Mouse (Mus musculus): Measurements from ENCODE around the gene Tor4a. TPM values are rescaled to one million over a fixed set of nuclear protein-coding genes. Genes with fewer than 3 reads are reported as not detected.

Gene Tor4a
- polyA plus RNA-seq, 1 experiment from 2014 or later = 1.6 TPM

DNA sequence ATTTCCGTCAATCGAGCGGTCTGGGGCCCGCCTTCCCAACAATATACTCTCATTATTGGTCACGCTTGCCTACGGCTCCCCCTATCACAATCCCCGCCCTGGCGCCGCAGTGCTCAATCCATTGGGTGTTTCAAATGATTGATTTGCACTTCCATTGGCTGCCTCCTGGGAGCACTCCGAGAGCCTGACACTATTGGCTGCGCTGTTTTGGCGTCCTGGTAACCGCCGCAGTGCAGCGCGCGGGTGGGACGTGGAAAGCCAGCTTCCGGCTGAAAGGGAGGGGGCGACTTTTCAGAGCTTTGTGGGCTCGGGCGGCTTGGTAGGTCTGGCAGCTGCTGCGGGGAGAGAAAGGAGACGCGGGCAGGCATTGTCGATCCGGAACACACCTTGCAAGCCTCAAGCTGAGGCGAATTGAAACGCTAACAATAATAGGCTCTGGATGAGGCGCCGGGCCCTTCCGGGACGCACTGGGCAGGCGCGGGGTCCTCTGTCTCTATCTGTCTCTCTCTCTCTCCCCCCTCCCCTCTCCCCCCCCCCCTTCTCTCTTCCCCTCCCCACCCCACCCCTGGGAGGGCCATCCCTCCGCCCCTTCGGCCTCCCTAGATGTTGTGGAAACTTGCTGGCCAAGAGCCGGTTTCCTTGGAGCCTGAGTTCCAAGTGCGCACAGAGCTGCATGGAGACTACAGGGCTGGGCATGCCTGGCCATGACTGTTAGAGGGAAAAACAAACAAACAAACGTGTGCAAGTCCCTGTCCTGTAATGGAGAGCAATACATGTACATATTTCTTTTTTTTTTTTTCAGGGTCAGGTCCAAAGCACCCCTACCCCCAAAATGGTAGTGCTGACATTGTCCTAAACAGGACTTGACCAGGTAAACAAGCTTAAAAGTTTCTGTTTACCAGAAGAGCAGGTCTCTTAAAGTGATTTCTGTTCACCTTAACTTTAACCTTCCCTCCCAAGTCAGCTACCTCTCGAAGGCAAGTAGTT lies 28.4 kb upstream of the Tor4a start:
- peak; percentile 97 for ATAC-seq (ENCODE audit: low FRiP score, low read depth)
- H3K9ac ChIP-seq (replicated peaks) = peak overlapping the region; percentile 60
- 2% methylated on average over 39 of the region's 41 CpGs for WGBS
- H3K9me3 ChIP-seq = no peaks in the 10 kb centered on the region
- H3K27me3 ChIP-seq = peaks cover 11% of the 10 kb centered on the region
- H3K4me1 ChIP-seq = peaks cover 22% of the 10 kb centered on the region
- H3K4me2 ChIP-seq (replicated peaks) = peak overlapping the region; percentile 52
- peaks cover 12% of the 10 kb centered on the region for H3K36me3 ChIP-seq
- peak overlapping the region; percentile 97 for H3K27ac ChIP-seq (replicated peaks)
- H3K4me3 ChIP-seq = peak overlapping the region; percentile 72

DNA sequence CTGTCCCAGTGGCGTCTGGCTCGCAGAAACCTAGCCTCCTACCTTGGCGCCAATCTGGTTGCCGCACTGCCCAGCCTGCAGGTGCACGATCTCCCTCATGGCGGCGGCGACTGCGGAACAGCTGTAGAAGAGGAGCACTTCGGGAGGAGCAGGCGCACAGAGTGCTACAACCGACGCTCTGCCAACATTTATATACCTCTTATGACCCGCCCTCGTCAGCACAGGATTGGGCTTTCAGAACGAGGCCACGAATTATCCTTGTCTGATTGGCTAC lies 27.7 kb upstream of the Tor4a start, which contains the start of gene Tubb4b:
Gene Tubb4b, minus strand, starts transcription at position 211 of the 274 bp plus-strand sequence.
- H3K36me3 ChIP-seq = peaks cover 12% of the 10 kb centered on the region
- H3K9ac ChIP-seq (replicated peaks) = peak within 1 kb of the TSS; percentile 81
- peaks cover 5% of the 10 kb centered on the region; the same call in 1 of the 2 replicates for H3K27me3 ChIP-seq
- peaks cover 22% of the 10 kb centered on the region for H3K4me1 ChIP-seq
- no peaks in the 10 kb centered on the region for H3K9me3 ChIP-seq
- H3K4me3 ChIP-seq = peak within 1 kb of the TSS; percentile 72
- peak within 1 kb of the TSS; percentile 97 for H3K27ac ChIP-seq (replicated peaks)
- WGBS = under 1% methylated on average over 17 of the region's 17 CpGs
- no peak for ATAC-seq (ENCODE audit: low FRiP score, low read depth)
- peak within 1 kb of the TSS; percentile 96 for H3K4me2 ChIP-seq (replicated peaks)

DNA sequence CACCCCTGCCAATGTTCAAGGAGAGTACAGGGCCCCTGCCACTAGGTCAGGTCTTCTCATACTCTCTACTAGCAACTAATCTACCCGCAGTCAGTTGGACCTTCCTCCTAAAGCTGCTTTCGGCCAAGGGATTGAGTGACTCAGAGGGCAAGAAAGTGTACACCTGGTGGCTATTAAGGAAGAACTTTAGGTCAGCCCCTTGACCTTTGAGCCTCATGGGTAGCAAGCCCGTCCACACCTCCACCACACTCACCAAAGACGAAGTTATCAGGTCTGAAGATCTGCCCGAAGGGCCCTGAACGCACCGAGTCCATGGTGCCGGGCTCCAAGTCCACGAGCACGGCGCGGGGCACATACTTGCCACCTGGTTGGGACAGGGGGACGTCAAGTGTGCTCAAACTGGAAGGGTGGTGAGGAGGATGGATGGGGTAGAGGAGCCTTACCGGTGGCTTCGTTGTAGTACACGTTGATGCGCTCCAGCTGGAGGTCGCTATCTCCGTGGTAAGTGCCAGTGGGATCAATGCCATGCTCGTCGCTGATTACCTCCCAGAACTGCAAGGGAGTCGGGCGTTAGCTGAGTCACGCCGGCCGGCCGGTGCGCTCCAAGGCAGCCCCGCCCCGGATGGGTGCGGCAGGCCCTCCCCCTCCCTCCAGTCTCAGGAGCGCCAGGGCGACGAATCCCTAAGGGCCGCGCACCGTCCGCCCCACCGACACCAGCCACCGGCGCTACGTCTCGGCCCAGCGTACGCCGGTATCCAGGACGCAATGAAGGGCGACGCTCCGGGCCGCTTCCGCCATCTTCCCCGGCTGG lies 27.2 kb upstream of the Tor4a start:
- peak; percentile 14 for ATAC-seq (ENCODE audit: low FRiP score, low read depth)
- peak overlapping the region; percentile 81 for H3K9ac ChIP-seq (replicated peaks)
- no peaks in the 10 kb centered on the region for H3K27me3 ChIP-seq
- peak overlapping the region; percentile 72 for H3K4me3 ChIP-seq
- peak overlapping the region; percentile 89 for H3K27ac ChIP-seq (replicated peaks)
- WGBS = 2% methylated on average over 52 of the region's 53 CpGs
- H3K36me3 ChIP-seq = peaks cover 12% of the 10 kb centered on the region
- no peaks in the 10 kb centered on the region for H3K9me3 ChIP-seq
- H3K4me2 ChIP-seq (replicated peaks) = peak overlapping the region; percentile 96
- H3K4me1 ChIP-seq = peaks cover 20% of the 10 kb centered on the region

DNA sequence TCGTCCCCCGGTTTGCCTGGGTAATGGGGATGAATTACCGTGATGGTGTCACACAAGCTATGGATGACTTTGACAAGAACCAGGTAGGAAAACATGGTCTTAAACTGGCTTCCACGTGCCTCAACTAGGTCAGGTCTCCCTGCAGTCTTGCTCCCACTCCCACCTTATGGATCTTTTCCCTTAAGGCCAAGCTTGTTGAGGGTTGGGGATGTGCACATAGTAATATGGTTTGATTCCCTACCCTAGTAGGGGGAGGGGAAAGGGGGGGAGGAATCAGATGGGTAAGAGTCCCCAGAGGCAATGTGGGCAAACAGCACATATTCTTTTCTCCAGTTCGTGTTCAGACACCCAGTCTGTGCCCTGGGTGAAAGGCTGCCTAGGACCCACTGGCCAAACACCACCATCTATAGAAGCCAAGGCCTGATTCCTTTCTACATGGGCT lies 24.7 kb upstream of the Tor4a start:
- H3K4me3 ChIP-seq = no peak overlapping the region

DNA sequence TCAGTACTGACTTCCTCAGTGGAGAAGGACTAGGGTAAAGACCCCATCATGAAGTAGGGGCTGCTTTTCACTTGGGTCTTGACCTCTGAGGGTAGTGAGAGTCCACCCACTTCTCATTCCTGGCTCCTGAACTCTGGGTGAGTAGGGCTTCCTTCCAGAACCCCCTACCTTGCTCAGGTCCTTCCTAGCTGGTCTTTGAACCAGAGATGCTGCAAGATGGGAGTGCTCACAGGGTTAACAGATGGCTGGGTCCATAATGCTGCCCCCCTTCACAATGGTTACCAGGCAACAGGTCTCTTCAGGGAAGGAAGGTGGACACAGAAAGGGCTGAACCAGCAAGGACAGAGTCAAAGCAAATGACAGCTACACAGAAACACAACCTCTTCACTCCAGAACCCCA lies 21.8 kb upstream of the Tor4a start, which contains the start of gene Fam166a:
Gene Fam166a, plus strand, starts transcription at position 301 of the 400 bp plus-strand sequence.
- H3K27me3 ChIP-seq = peaks cover 9% of the 10 kb centered on the region
- H3K9ac ChIP-seq (replicated peaks) = 0 out of 2 replicates have a peak within 1 kb of the TSS, but pooled peaks have one; percentile 20
- no peak for ATAC-seq (ENCODE audit: low FRiP score, low read depth)
- peaks cover 12% of the 10 kb centered on the region for H3K36me3 ChIP-seq
- no peak within 1 kb of the TSS for H3K4me3 ChIP-seq
- H3K9me3 ChIP-seq = no peaks in the 10 kb centered on the region
- no peak within 1 kb of the TSS for H3K4me2 ChIP-seq (replicated peaks)
- H3K4me1 ChIP-seq = peaks cover 6% of the 10 kb centered on the region
- H3K27ac ChIP-seq (replicated peaks) = no peak within 1 kb of the TSS

More for the DNA sequence above, 24.7 kb upstream of the Tor4a start:
- peaks cover 12% of the 10 kb centered on the region for H3K36me3 ChIP-seq
- H3K27me3 ChIP-seq = no peaks in the 10 kb centered on the region
- H3K9me3 ChIP-seq = no peaks in the 10 kb centered on the region
- 75% methylated on average over 5 of the region's 5 CpGs for WGBS
- H3K27ac ChIP-seq (replicated peaks) = no peak overlapping the region
- no peak overlapping the region for H3K9ac ChIP-seq (replicated peaks)
- ATAC-seq (ENCODE audit: low FRiP score, low read depth) = no peak
- peaks cover 18% of the 10 kb centered on the region for H3K4me1 ChIP-seq
- H3K4me2 ChIP-seq (replicated peaks) = no peak overlapping the region

DNA sequence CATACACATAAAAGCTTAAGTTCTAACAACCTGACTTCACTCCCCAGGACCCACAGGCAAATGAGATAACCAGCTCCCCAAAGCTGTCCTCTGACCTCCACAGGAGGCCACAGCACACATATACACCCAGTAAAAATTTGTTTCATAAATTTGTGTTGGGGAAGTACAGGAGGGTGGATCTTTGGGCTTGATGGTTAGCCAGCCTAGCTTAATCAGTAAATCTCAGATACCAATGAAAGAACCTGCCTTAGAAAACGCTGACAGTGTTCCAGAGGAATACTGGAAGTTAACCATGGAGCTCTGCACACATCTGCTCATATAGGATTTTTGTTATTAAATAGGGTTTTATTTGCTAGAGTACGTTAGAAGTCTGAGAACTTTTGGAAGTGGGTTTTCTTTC lies 21.0 kb upstream of the Tor4a start:
- Histone ChIP-seq H3K4me2 (replicated peaks) (no peak overlapping the region), H3K27ac (replicated peaks) (no peak overlapping the region), H3K9me3 (no peaks in the 10 kb centered on the region), H3K4me3 (no peak overlapping the region), H3K36me3 (peaks cover 12% of the 10 kb centered on the region), H3K27me3 (peaks cover 15% of the 10 kb centered on the region), H3K9ac (replicated peaks) (no peak overlapping the region), H3K4me1 (no peaks in the 10 kb centered on the region; the same call in 1 of the 2 replicates)
- WGBS = 64% methylated on average over 2 of the region's 2 CpGs
- ATAC-seq (ENCODE audit: low FRiP score, low read depth) = no peak

DNA sequence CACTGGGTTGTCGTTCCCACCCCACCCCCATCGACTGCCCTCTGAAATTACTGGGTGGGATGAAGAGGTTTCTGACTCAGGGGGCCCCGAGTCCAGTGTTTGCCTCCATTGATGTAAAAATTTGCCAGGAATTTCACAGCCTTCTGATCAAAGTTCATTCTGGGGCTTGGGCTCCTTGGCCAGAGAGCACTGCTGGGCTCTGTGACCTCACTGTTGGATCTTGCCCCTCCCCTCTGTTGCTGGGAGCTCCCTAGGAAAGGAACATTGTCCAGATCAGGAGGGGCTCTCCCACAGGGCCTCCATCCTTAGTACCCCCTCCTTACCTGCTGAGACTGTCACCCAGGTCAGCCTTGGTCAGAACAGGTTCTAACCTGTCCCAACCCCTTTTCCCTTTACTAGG lies 17.8 kb upstream of the Tor4a start, which contains the start of gene Stpg3:
Gene Stpg3, minus strand, starts transcription at position 194 of the 400 bp plus-strand sequence.
- Histone ChIP-seq H3K36me3 (no peaks in the 10 kb centered on the region), H3K4me3 (no peak within 1 kb of the TSS), H3K4me1 (peaks cover 18% of the 10 kb centered on the region), H3K9me3 (no peaks in the 10 kb centered on the region), H3K27me3 (peaks cover 15% of the 10 kb centered on the region), H3K9ac (replicated peaks) (no peak within 1 kb of the TSS), H3K27ac (replicated peaks) (no peak within 1 kb of the TSS), H3K4me2 (replicated peaks) (no peak within 1 kb of the TSS)
- WGBS = 67% methylated on average over 3 of the region's 3 CpGs
- no peak for ATAC-seq (ENCODE audit: low FRiP score, low read depth)

DNA sequence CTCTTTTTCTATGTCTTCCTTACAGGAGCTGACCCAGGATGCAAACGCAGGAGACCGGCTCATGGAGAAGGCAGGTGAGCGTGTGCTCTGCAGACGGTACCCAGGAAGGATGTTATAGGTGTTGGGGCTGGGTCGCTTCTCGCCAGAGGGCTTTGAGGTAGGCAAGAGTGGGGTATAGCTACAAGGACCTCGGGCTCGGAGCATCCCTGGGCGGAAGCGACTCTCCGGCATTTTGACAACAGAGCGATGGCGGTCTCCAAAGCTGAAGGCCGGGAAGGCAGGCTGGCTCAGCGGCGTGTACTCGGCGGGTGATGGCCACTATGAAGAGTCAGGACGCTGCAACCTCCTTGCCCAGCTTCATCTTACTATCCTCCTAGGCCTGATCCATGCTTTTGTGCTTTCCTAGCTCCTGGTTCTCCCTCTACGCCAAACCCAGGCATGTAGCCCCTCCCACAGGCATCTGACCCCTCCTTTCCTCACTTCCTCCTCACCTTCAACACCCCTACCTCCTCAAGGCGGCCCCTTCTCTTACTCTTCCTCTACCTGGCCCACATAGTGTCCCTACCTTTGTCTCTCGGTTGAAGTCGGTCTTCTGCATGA lies 16.7 kb upstream of the Tor4a start:
- no peak overlapping the region for H3K4me3 ChIP-seq
- H3K27me3 ChIP-seq = peaks cover 15% of the 10 kb centered on the region
- ATAC-seq (ENCODE audit: low FRiP score, low read depth) = no peak
- no peaks in the 10 kb centered on the region for H3K9me3 ChIP-seq
- no peak overlapping the region for H3K9ac ChIP-seq (replicated peaks)
- no peak overlapping the region for H3K4me2 ChIP-seq (replicated peaks)
- H3K36me3 ChIP-seq = peaks cover under 1% of the 10 kb centered on the region; the same call in 1 of the 2 replicates
- H3K27ac ChIP-seq (replicated peaks) = no peak overlapping the region
- peaks cover 22% of the 10 kb centered on the region for H3K4me1 ChIP-seq
- 63% methylated on average over 23 of the region's 23 CpGs for WGBS

DNA sequence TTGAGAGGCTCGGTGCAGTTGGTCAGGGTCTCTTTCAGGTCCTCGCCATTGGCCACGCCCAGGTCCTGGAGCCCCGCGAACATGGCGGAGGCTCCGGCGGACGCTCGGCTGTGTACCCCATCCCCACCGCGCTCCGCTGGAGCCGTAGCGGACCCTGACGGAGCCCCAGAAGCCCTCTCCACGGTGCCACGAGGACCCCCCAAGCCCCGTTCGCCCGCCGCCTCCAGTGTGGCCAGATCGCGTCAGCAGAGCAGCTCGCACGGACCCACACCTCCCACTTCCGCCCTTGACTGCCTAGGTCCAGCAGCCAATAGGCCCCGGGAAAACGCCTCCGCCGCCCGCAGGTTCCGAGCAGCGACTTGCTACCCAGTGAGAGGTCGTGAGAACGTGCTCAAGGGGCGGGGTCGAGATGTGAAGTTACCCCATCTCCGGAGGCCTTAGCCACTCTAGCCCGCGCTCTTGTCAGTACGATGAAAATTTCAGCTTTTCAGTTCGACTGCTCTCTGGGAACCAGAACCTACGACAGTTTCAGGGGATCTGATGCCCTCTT lies 14.5 kb upstream of the Tor4a start, which contains the start of gene Nelfb:
Gene Nelfb, minus strand, starts transcription at position 369 of the 550 bp plus-strand sequence.
- Histone ChIP-seq H3K9ac (replicated peaks) (peak within 1 kb of the TSS; percentile 89), H3K9me3 (no peaks in the 10 kb centered on the region), H3K4me2 (replicated peaks) (peak within 1 kb of the TSS; percentile 96), H3K36me3 (peaks cover 22% of the 10 kb centered on the region), H3K4me3 (peak within 1 kb of the TSS; percentile 90), H3K27me3 (peaks cover 13% of the 10 kb centered on the region), H3K4me1 (peaks cover 22% of the 10 kb centered on the region), H3K27ac (replicated peaks) (peak within 1 kb of the TSS; percentile 87)
- ATAC-seq (ENCODE audit: low FRiP score, low read depth) = peak; percentile 94
- under 1% methylated on average over 44 of the region's 44 CpGs for WGBS

DNA sequence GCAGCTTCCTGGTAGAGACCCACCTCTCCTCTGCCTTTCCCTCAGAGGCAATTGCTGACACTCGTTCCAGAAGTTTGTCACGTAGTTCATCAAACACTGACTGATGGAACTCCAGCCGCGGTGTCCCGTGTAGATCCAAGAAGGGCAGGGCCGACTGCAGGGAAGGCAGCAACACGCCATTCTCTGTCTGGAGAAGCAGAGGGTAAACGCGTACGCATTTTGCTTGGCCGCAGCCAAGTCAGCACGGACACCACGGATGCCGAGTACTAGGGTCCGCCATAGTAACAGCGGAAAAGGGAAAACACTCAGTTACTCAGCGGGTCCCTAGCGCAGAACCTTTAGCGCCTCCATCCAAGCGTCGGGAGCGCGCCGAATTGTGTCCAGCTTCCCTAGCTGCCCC lies 14.0 kb upstream of the Tor4a start:
- H3K4me2 ChIP-seq (replicated peaks) = peak overlapping the region; percentile 96
- peaks cover 9% of the 10 kb centered on the region; the same call in 1 of the 2 replicates for H3K27me3 ChIP-seq
- H3K9ac ChIP-seq (replicated peaks) = peak overlapping the region; percentile 89
- H3K27ac ChIP-seq (replicated peaks) = peak overlapping the region; percentile 87
- H3K36me3 ChIP-seq = peaks cover 27% of the 10 kb centered on the region
- ATAC-seq (ENCODE audit: low FRiP score, low read depth) = no peak; the same call in 1 of the 2 replicates
- H3K4me3 ChIP-seq = peak overlapping the region; percentile 90
- no peaks in the 10 kb centered on the region for H3K9me3 ChIP-seq
- H3K4me1 ChIP-seq = peaks cover 22% of the 10 kb centered on the region
- WGBS = under 1% methylated on average over 24 of the region's 24 CpGs

DNA sequence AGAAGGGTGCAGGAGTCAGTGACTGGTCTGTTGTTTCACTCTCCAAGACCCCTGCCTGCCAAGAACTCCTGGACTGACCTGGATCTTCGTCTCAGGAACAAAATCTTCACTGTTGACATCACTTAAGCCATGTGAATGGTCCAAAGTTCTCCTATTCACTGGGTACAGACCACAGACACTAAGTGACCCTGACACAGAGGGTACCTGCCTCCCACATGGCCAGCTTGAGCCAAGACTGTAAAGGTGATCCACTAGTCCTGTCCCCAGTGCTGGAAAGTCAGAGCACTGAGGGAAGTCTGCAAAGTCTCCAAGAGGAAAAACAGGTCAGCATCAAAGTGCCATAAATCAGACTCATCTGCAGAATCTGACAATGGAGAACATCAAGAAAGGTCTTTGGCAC lies 10.9 kb upstream of the Tor4a start:
- no peaks in the 10 kb centered on the region for H3K27me3 ChIP-seq
- peaks cover 22% of the 10 kb centered on the region for H3K4me1 ChIP-seq
- no peak overlapping the region for H3K4me3 ChIP-seq
- H3K4me2 ChIP-seq (replicated peaks) = no peak overlapping the region
- H3K27ac ChIP-seq (replicated peaks) = no peak overlapping the region
- WGBS = 88% methylated on average over 1 of the region's 1 CpGs
- no peak overlapping the region for H3K9ac ChIP-seq (replicated peaks)
- ATAC-seq (ENCODE audit: low FRiP score, low read depth) = no peak
- no peaks in the 10 kb centered on the region for H3K9me3 ChIP-seq
- H3K36me3 ChIP-seq = peaks cover 58% of the 10 kb centered on the region

Measured in midbrain, embryonic 12.5 days (tissue).